Mouse (Mus musculus) liver, embryonic 14.5 days (tissue): ENCODE data around the gene Rybp. TPM values are rescaled to one million over a fixed set of nuclear protein-coding genes. Genes with fewer than 3 reads are reported as not detected.

Source experiments
- ATAC-seq: fragments of 200-750 bp; cut with Nextera tagmentation; 2 replicates; pipeline ENCODE4 v1.8.0; 2017; ENCODE audit warnings: moderate number of reproducible peaks, mild to moderate bottlenecking, moderate library complexity; ENCODE audit not compliant: insufficient read depth
- DNase-seq, 3 experiments: peaks; one replicate each; pipeline ENCODE4 v3.0.0-alpha.2; 2012 to 2013; ENCODE audit warnings: low read depth in 3 of 3, low spot score in 3 of 3
- H3K27ac ChIP-seq: fragments of 300-500 bp; sonication (generic); 2 replicates; pipeline ENCODE4 v1.5.1; 2014; ENCODE audit warnings: moderate library complexity, mild to moderate bottlenecking, control low read depth, inconsistent platforms
- H3K27me3 ChIP-seq: fragments of 300-500 bp; sonication (generic); 2 replicates; pipeline ENCODE4 v1.6.1; 2014; ENCODE audit warnings: mild to moderate bottlenecking, low read length, moderate library complexity; ENCODE audit not compliant: control insufficient read depth, insufficient read depth
- H3K36me3 ChIP-seq: fragments of 300-500 bp; sonication (generic); replicated peaks from 2 replicates; pipeline ENCODE4 v1.6.1; 2014; ENCODE audit warnings: low read depth; ENCODE audit not compliant: control insufficient read depth, insufficient read depth
- H3K4me1 ChIP-seq, 2 experiments: fragments of 200-500 bp in 1 of 2; fragments of 300-500 bp in 1 of 2; sonication (generic) in 1 of 2; replicated peaks; 2 replicates each; pipeline ENCODE4 v1.6.1; 2012 to 2014; ENCODE audit warnings: antibody characterized with exemption in 1 of 2, inconsistent platforms in 1 of 2, low read length in 1 of 2; ENCODE audit not compliant: control insufficient read depth in 2 of 2, insufficient read depth in 2 of 2
- H3K4me2 ChIP-seq: fragments of 300-500 bp; sonication (generic); 2 replicates; pipeline ENCODE4 v1.6.1; 2014; ENCODE audit warnings: low read depth, mild to moderate bottlenecking, control low read depth, moderate library complexity
- H3K4me3 ChIP-seq, 2 experiments: fragments of 200-500 bp in 1 of 2; fragments of 300-500 bp in 1 of 2; sonication (generic) in 1 of 2; 2 replicates each; pipeline ENCODE4 v1.5.1; 2012 to 2014; ENCODE audit warnings: low read depth in 2 of 2, low read length in 2 of 2, mild to moderate bottlenecking in 2 of 2, control low read depth in 1 of 2, inconsistent platforms in 1 of 2, moderate library complexity in 1 of 2; ENCODE audit not compliant: insufficient read depth in 1 of 2
- H3K9ac ChIP-seq: fragments of 300-500 bp; sonication (generic); replicated peaks from 2 replicates; pipeline ENCODE4 v1.6.1; 2014; ENCODE audit warnings: mild to moderate bottlenecking, control low read depth, moderate library complexity
- H3K9me3 ChIP-seq: fragments of 300-500 bp; sonication (generic); 2 replicates; pipeline ENCODE4 v1.6.1; 2016; ENCODE audit warnings: low read length, mixed read lengths; ENCODE audit not compliant: control insufficient read depth
- CTCF ChIP-seq: IDR thresholded peaks from 2 replicates; pipeline ENCODE4 v1.5.1; 2016; ENCODE audit warnings: antibody characterized with exemption, low read depth, control low read depth
- EP300 ChIP-seq: IDR thresholded peaks from 2 replicates; pipeline ENCODE4 v1.6.1; 2016; ENCODE audit warnings: antibody characterized with exemption, low read depth
- WGBS: fragments of 180-500 bp; shearing (Covaris S2); extraction: QIAGEN DNeasy Blood & Tissue Kit; methylation state at CpG from one replicate; pipeline ENCODE4 v1.1.7; 2014; ENCODE audit not compliant: insufficient replicate concordance; 5-methylcytosine and 5-hydroxymethylcytosine counted together
- polyA plus RNA-seq, 2 experiments: library from polyadenylated mRNA; depleted of rRNA in 1 of 2; stranded (reverse) in 1 of 2; unstranded in 1 of 2; fragments of >200 nt; fragmentation: Nextera tagmentation in 1 of 2; extraction: Ambion mirVana in 1 of 2; gene quantifications; 2 replicates each; pipeline versions ENCODE4 v1.2.1 to v1.2.3; 2012 to 2014

The Rybp gene
- polyA plus RNA-seq, 2 experiments, result 3.2 to 10.7 TPM

- 21% methylated on average over 6 of the region's 6 CpGs for WGBS
- ATAC-seq (no peak), DNase-seq (no peak)
- Histone ChIP-seq H3K27ac (no peak overlapping the region), H3K4me1 (peaks cover 2 to 28% of the 10 kb centered on the region in 2 experiments; a peak in 2 of 4 replicates), H3K4me2 (no peak overlapping the region), H3K27me3 (no peaks in the 10 kb centered on the region), H3K9me3 (no peaks in the 10 kb centered on the region), H3K9ac (no peak overlapping the region), H3K4me3 (no peak overlapping the region), H3K36me3 (no peaks in the 10 kb centered on the region)
- TF ChIP-seq EP300 (no peak), CTCF (no peak)
Measured at GRCm38 (mm10) chr6:100187821-100188220, 99.5 kb downstream of the Rybp start.

- Histone ChIP-seq H3K27me3 (no peaks in the 10 kb centered on the region), H3K4me3 (no peak overlapping the region), H3K27ac (no peak overlapping the region), H3K9ac (no peak overlapping the region), H3K9me3 (no peaks in the 10 kb centered on the region), H3K4me2 (no peak overlapping the region), H3K4me1 (peaks cover 2 to 28% of the 10 kb centered on the region in 2 experiments; a peak in 2 of 4 replicates), H3K36me3 (no peaks in the 10 kb centered on the region)
- ATAC-seq, result no peak
- TF ChIP-seq EP300 (no peak), CTCF (no peak)
- WGBS, result 67% methylated on average over 11 of the region's 11 CpGs
- DNase-seq, result no peak
Measured at GRCm38 (mm10) chr6:100186789-100187188, 100.5 kb downstream of the Rybp start.

GRCm38 (mm10) chr6:100185524-100185923, 101.8 kb downstream of the Rybp start:
- Histone ChIP-seq H3K27me3 (no peaks in the 10 kb centered on the region), H3K4me2 (no peak overlapping the region), H3K27ac (no peak overlapping the region), H3K4me1 (peaks cover 2 to 32% of the 10 kb centered on the region in 2 experiments; a peak in 2 of 4 replicates), H3K9me3 (no peaks in the 10 kb centered on the region), H3K9ac (no peak overlapping the region), H3K36me3 (no peaks in the 10 kb centered on the region), H3K4me3 (no peak overlapping the region)
- TF ChIP-seq CTCF, result no peak
- TF ChIP-seq EP300, result no peak
- WGBS, result 9% methylated on average over 1 of the region's 1 CpGs
- ATAC-seq (no peak), DNase-seq (no peak)

- Histone ChIP-seq H3K27me3 (no peaks in the 10 kb centered on the region), H3K9ac (no peak overlapping the region), H3K27ac (no peak overlapping the region), H3K4me1 (peaks cover 0 to 28% of the 10 kb centered on the region in 2 experiments; a peak in 2 of 4 replicates), H3K9me3 (no peaks in the 10 kb centered on the region), H3K36me3 (no peaks in the 10 kb centered on the region), H3K4me2 (no peak overlapping the region), H3K4me3 (no peak overlapping the region)
- TF ChIP-seq CTCF (no peak), EP300 (no peak)
- no peak for ATAC-seq
- no peak for DNase-seq
- WGBS, result 53% methylated on average over 3 of the region's 3 CpGs
Measured at GRCm38 (mm10) chr6:100183344-100183743, 103.9 kb downstream of the Rybp start.

GRCm38 (mm10) chr6:100180883-100181262, 106.4 kb downstream of the Rybp start:
- no peak overlapping the region for H3K4me2 ChIP-seq
- WGBS, result 53% methylated on average over 4 of the region's 4 CpGs
- no peak for ATAC-seq

More at GRCm38 (mm10) chr6:100180883-100181262, 106.4 kb downstream of the Rybp start:
- DNase-seq, result no peak
- H3K9ac ChIP-seq, result no peak overlapping the region
- no peak overlapping the region for H3K4me3 ChIP-seq
- no peak for TF ChIP-seq CTCF
- TF ChIP-seq EP300, result no peak
- H3K27me3 ChIP-seq, result no peaks in the 10 kb centered on the region
- H3K36me3 ChIP-seq, result no peaks in the 10 kb centered on the region
- H3K27ac ChIP-seq, result no peak overlapping the region
- no peaks in the 10 kb centered on the region for H3K9me3 ChIP-seq
- peaks cover 0 to 19% of the 10 kb centered on the region in 2 experiments; a peak in 1 of 4 replicates for H3K4me1 ChIP-seq
